Mouse (Mus musculus) heart, embryonic 15.5 days (tissue): ENCODE measurements around the gene Dennd4b. TPM values are rescaled to one million over a fixed set of nuclear protein-coding genes. Genes with fewer than 3 reads are reported as not detected.
"Not testable (repeated sequence)": the region's sequence is repeated elsewhere in the genome, so short reads cannot be mapped to it uniquely, and the experiment has no call there.

Experiments
- ATAC-seq: fragments of 200-750 bp; cut with Nextera tagmentation; replicated peaks from 2 replicates; pipeline ENCODE4 v1.8.0; 2017; ENCODE audit warnings: low read depth, moderate TSS enrichment; ENCODE audit not compliant: insufficient number of reproducible peaks, insufficient read depth, low FRiP score
- H3K27ac ChIP-seq: fragments of 300-500 bp; sonication (generic); 2 replicates; pipeline ENCODE4 v1.5.1; 2015; ENCODE audit warnings: mild to moderate bottlenecking, inconsistent platforms
- H3K27me3 ChIP-seq: fragments of 300-500 bp; sonication (generic); 2 replicates; pipeline ENCODE4 v1.6.1; 2015; ENCODE audit warnings: inconsistent platforms
- H3K36me3 ChIP-seq: fragments of 300-500 bp; sonication (generic); 2 replicates; pipeline ENCODE4 v1.6.1; 2015; ENCODE audit warnings: mild to moderate bottlenecking, inconsistent platforms
- H3K4me1 ChIP-seq: fragments of 300-500 bp; sonication (generic); replicated peaks from 2 replicates; pipeline ENCODE4 v1.6.1; 2015; ENCODE audit warnings: inconsistent platforms
- H3K4me2 ChIP-seq: fragments of 300-500 bp; sonication (generic); 2 replicates; pipeline ENCODE4 v1.6.1; 2015; ENCODE audit warnings: inconsistent platforms, mild to moderate bottlenecking, moderate library complexity
- H3K4me3 ChIP-seq: fragments of 300-500 bp; sonication (generic); 2 replicates; pipeline ENCODE4 v1.5.1; 2015; ENCODE audit warnings: mild to moderate bottlenecking, inconsistent platforms
- H3K9ac ChIP-seq: fragments of 300-500 bp; sonication (generic); 2 replicates; pipeline ENCODE4 v1.6.1; 2015; ENCODE audit warnings: mild to moderate bottlenecking, inconsistent platforms
- H3K9me3 ChIP-seq: fragments of 300-500 bp; sonication (generic); replicated peaks from 2 replicates; pipeline ENCODE4 v1.6.1; 2016; ENCODE audit warnings: inconsistent platforms
- WGBS: fragments of 180-500 bp; shearing (Covaris S2); methylation state at CpG from one replicate; pipeline ENCODE4 v1.1.7; 2015; ENCODE audit warnings: mixed read lengths; 5-methylcytosine and 5-hydroxymethylcytosine counted together
- polyA plus RNA-seq: library from polyadenylated mRNA; unstranded; fragments of >200 nt; fragmentation: Nextera tagmentation; extraction: Ambion mirVana; gene quantifications from 2 replicates; pipeline ENCODE4 v1.2.1, GENCODE M21; 2015

Gene Dennd4b
- polyA plus RNA-seq, 1 experiment from 2014 or later = 4.6 TPM

GRCm38 (mm10) chr3:90280708-90281107 is 15.7 kb downstream of the Dennd4b start:
- no peaks in the 10 kb centered on the region for H3K9me3 ChIP-seq
- ATAC-seq = no peak
- WGBS = 90% methylated on average over 9 of the region's 9 CpGs
- no peak overlapping the region for H3K4me3 ChIP-seq
- H3K27me3 ChIP-seq = no peaks in the 10 kb centered on the region
- 0 out of 2 replicates have a peak, but pooled peaks cover 3% of the 10 kb centered on the region for H3K4me1 ChIP-seq
- H3K27ac ChIP-seq = no peak overlapping the region
- no peak overlapping the region for H3K4me2 ChIP-seq
- H3K36me3 ChIP-seq = peaks cover 50% of the 10 kb centered on the region
- H3K9ac ChIP-seq = no peak overlapping the region

- Histone ChIP-seq H3K27ac (no peak overlapping the region), H3K4me2 (no peak overlapping the region), H3K9me3 (no peaks in the 10 kb centered on the region), H3K4me1 (no peaks in the 10 kb centered on the region), H3K36me3 (peaks cover 20% of the 10 kb centered on the region), H3K9ac (no peak overlapping the region), H3K4me3 (no peak overlapping the region), H3K27me3 (no peaks in the 10 kb centered on the region)
- no peak for ATAC-seq
- 94% methylated on average over 2 of the region's 2 CpGs for WGBS
Observed at GRCm38 (mm10) chr3:90284150-90284549, 19.2 kb downstream of the Dennd4b start.

GRCm38 (mm10) chr3:90289403-90289802 is 24.4 kb downstream of the Dennd4b start:
- H3K4me2 ChIP-seq, H3K4me3 ChIP-seq, H3K27ac ChIP-seq, H3K9ac ChIP-seq, ATAC-seq, H3K36me3 ChIP-seq, H3K9me3 ChIP-seq, H3K27me3 ChIP-seq: not testable (repeated sequence)
- peaks cover 12% of the 10 kb centered on the region for H3K4me1 ChIP-seq
- 68% methylated on average over 3 of the region's 3 CpGs for WGBS

GRCm38 (mm10) chr3:90290602-90291001 is 25.6 kb downstream of the Dennd4b start:
- H3K27me3 ChIP-seq = no peaks in the 10 kb centered on the region
- no peak overlapping the region for H3K27ac ChIP-seq
- peaks cover 24% of the 10 kb centered on the region for H3K4me1 ChIP-seq
- no peak overlapping the region for H3K4me2 ChIP-seq
- no peak for ATAC-seq
- no peak overlapping the region for H3K9ac ChIP-seq
- 67% methylated on average over 1 of the region's 1 CpGs for WGBS
- no peak overlapping the region for H3K4me3 ChIP-seq
- H3K36me3 ChIP-seq = no peaks in the 10 kb centered on the region
- no peaks in the 10 kb centered on the region for H3K9me3 ChIP-seq

- H3K36me3 ChIP-seq = no peaks in the 10 kb centered on the region
- peak overlapping the region; percentile 63 for H3K9ac ChIP-seq
- peak overlapping the region; percentile 70 for H3K4me2 ChIP-seq
- no peaks in the 10 kb centered on the region for H3K9me3 ChIP-seq
- H3K27me3 ChIP-seq = no peaks in the 10 kb centered on the region
- H3K27ac ChIP-seq = peak overlapping the region; percentile 92
- ATAC-seq = no peak
- peaks cover 33% of the 10 kb centered on the region for H3K4me1 ChIP-seq
- WGBS = 37% methylated on average over 2 of the region's 2 CpGs
- peak overlapping the region; percentile 62 for H3K4me3 ChIP-seq
Observed at GRCm38 (mm10) chr3:90291982-90292344, 27.0 kb downstream of the Dennd4b start.

- Histone ChIP-seq H3K27ac (peak within 1 kb of the TSS; percentile 97), H3K9me3 (no peaks in the 10 kb centered on the region), H3K9ac (peak within 1 kb of the TSS; percentile 95), H3K4me3 (peak within 1 kb of the TSS; percentile 93), H3K4me1 (peaks cover 38% of the 10 kb centered on the region), H3K27me3 (no peaks in the 10 kb centered on the region), H3K36me3 (no peaks in the 10 kb centered on the region), H3K4me2 (peak within 1 kb of the TSS; percentile 74)
- WGBS = under 1% methylated on average over 47 of the region's 47 CpGs
- ATAC-seq = peak; percentile 99
Observed at GRCm38 (mm10) chr3:90292345-90293275, 27.6 kb downstream of the Dennd4b start, which contains the start of gene Gatad2b. TSS of gene Gatad2b (plus strand) at chr3:90293178.

- peak overlapping the region; percentile 93 for H3K4me3 ChIP-seq
- peak overlapping the region; percentile 74 for H3K4me2 ChIP-seq
- peak overlapping the region; percentile 97 for H3K27ac ChIP-seq
- no peaks in the 10 kb centered on the region for H3K9me3 ChIP-seq
- H3K27me3 ChIP-seq = no peaks in the 10 kb centered on the region
- H3K9ac ChIP-seq = peak overlapping the region; percentile 95
- under 1% methylated on average over 27 of the region's 68 CpGs for WGBS
- no peaks in the 10 kb centered on the region for H3K36me3 ChIP-seq
- peaks cover 38% of the 10 kb centered on the region for H3K4me1 ChIP-seq
- peak; percentile 12 for ATAC-seq
Observed at GRCm38 (mm10) chr3:90293352-90294063, 28.5 kb downstream of the Dennd4b start.

GRCm38 (mm10) chr3:90294064-90294440 is 29.1 kb downstream of the Dennd4b start:
- Histone ChIP-seq H3K27me3 (no peaks in the 10 kb centered on the region), H3K4me2 (peak overlapping the region; percentile 74), H3K4me1 (peaks cover 38% of the 10 kb centered on the region), H3K9ac (peak overlapping the region; percentile 95), H3K4me3 (peak overlapping the region; percentile 93), H3K36me3 (no peaks in the 10 kb centered on the region), H3K27ac (peak overlapping the region; percentile 97), H3K9me3 (no peaks in the 10 kb centered on the region)
- ATAC-seq = no peak
- 1% methylated on average over 11 of the region's 11 CpGs for WGBS

GRCm38 (mm10) chr3:90294651-90295050 is 29.7 kb downstream of the Dennd4b start:
- H3K27ac ChIP-seq = no peak overlapping the region
- H3K36me3 ChIP-seq = no peaks in the 10 kb centered on the region
- no peak overlapping the region for H3K9ac ChIP-seq
- no peaks in the 10 kb centered on the region for H3K27me3 ChIP-seq
- H3K4me1 ChIP-seq = peaks cover 38% of the 10 kb centered on the region
- no peaks in the 10 kb centered on the region for H3K9me3 ChIP-seq
- peak overlapping the region; percentile 74 for H3K4me2 ChIP-seq
- H3K4me3 ChIP-seq = peak overlapping the region; percentile 93
- WGBS = 51% methylated on average over 2 of the region's 2 CpGs
- ATAC-seq = no peak

- Histone ChIP-seq H3K4me2 (no peak overlapping the region), H3K27me3 (no peaks in the 10 kb centered on the region), H3K27ac (no peak overlapping the region), H3K4me3 (no peak overlapping the region), H3K36me3 (no peaks in the 10 kb centered on the region), H3K9ac (no peak overlapping the region), H3K4me1 (0 out of 2 replicates have a peak, but pooled peaks cover 2% of the 10 kb centered on the region), H3K9me3 (no peaks in the 10 kb centered on the region)
- WGBS = 67% methylated on average over 3 of the region's 3 CpGs
- no peak for ATAC-seq
Observed at GRCm38 (mm10) chr3:90305801-90306200, 40.8 kb downstream of the Dennd4b start.

- H3K9ac ChIP-seq = no peak overlapping the region
- no peak overlapping the region for H3K4me3 ChIP-seq
- peaks cover 2% of the 10 kb centered on the region; the same call in 1 of the 2 replicates for H3K4me1 ChIP-seq
- H3K27ac ChIP-seq = 0 out of 2 replicates have a peak overlapping the region, but pooled peaks have one; percentile 32
- H3K36me3 ChIP-seq = no peaks in the 10 kb centered on the region
- no peaks in the 10 kb centered on the region for H3K9me3 ChIP-seq
- ATAC-seq = no peak
- no peaks in the 10 kb centered on the region for H3K27me3 ChIP-seq
- H3K4me2 ChIP-seq = no peak overlapping the region
Observed at GRCm38 (mm10) chr3:90309589-90309988, 44.6 kb downstream of the Dennd4b start.
